Mouse (Mus musculus) liver, adult 2 months (tissue): Measurements from ENCODE around the gene Wasf2. TPM values are rescaled to one million over a fixed set of nuclear protein-coding genes. Genes with fewer than 3 reads are reported as not detected.
A peak's percentile ranks its signal among the peaks of the same experiment; 100 is the strongest.

Experiments
- DNase-seq: peaks from one replicate; pipeline ENCODE4 v3.0.0-alpha.2; 2011; ENCODE audit warnings: low read depth, low spot score; ENCODE audit errors: extremely low read depth
- H3K27ac ChIP-seq: fragments of 200-500 bp; replicated peaks from 2 replicates; pipeline ENCODE4 v1.5.1; 2012; ENCODE audit warnings: low read depth, mild to moderate bottlenecking, control low read depth, inconsistent platforms, low read length; ENCODE audit not compliant: insufficient read depth
- H3K27me3 ChIP-seq: fragments of 200-500 bp; 2 replicates; pipeline ENCODE4 v1.6.1; 2012; ENCODE audit warnings: mild to moderate bottlenecking, moderate library complexity, low read length, inconsistent platforms; ENCODE audit not compliant: control insufficient read depth, insufficient read depth
- H3K36me3 ChIP-seq: fragments of 200-500 bp; 2 replicates; pipeline ENCODE4 v1.6.1; 2012; ENCODE audit warnings: low read length, inconsistent platforms; ENCODE audit not compliant: control insufficient read depth, insufficient read depth
- H3K4me1 ChIP-seq: fragments of 200-500 bp; 2 replicates; pipeline ENCODE4 v1.6.1; 2011; ENCODE audit warnings: low read length; ENCODE audit not compliant: control insufficient read depth, insufficient read depth
- H3K4me3 ChIP-seq: fragments of 200-500 bp; 2 replicates; pipeline ENCODE4 v1.5.1; 2011; ENCODE audit warnings: low read depth, mild to moderate bottlenecking, control low read depth, low read length, moderate library complexity; ENCODE audit not compliant: insufficient read depth
- H3K79me2 ChIP-seq: fragments of 200-500 bp; 2 replicates; pipeline ENCODE4 v1.6.1; 2012; ENCODE audit warnings: inconsistent platforms, mild to moderate bottlenecking, low read length, moderate library complexity; ENCODE audit not compliant: control insufficient read depth, insufficient read depth
- H3K9ac ChIP-seq: fragments of 200-500 bp; 2 replicates; pipeline ENCODE4 v1.6.1; 2012; ENCODE audit warnings: low read depth, mild to moderate bottlenecking, control low read depth, inconsistent platforms, low read length
- CTCF ChIP-seq: fragments of 200-500 bp; IDR thresholded peaks from 2 replicates; pipeline ENCODE4 v1.5.1; 2011; ENCODE audit warnings: low read depth, low read length, control low read depth
- POLR2A ChIP-seq: fragments of 200-500 bp; IDR thresholded peaks from 2 replicates; pipeline ENCODE4 v1.6.1; 2011; ENCODE audit warnings: low read length, control low read depth; ENCODE audit not compliant: insufficient read depth; ENCODE audit errors: extremely low read depth
- WGBS: fragments of 180-500 bp; shearing (Covaris S2); methylation state at CpG from one replicate; pipeline ENCODE4 v1.1.7; 2018; 5-methylcytosine and 5-hydroxymethylcytosine counted together
- polyA plus RNA-seq: library from polyadenylated mRNA; depleted of rRNA; stranded (reverse); fragments of >200 nt; gene quantifications from 2 replicates; pipeline ENCODE4 v1.2.3, GENCODE M21; 2012
- total RNA-seq: library from RNA; depleted of rRNA; stranded (reverse); fragments of >200 nt; gene quantifications from 2 replicates; pipeline ENCODE4 v1.2.3, GENCODE M21; 2014

Wasf2 gene
- total and polyA plus RNA-seq, 2 experiments = 6.0 to 17.0 TPM

DNA sequence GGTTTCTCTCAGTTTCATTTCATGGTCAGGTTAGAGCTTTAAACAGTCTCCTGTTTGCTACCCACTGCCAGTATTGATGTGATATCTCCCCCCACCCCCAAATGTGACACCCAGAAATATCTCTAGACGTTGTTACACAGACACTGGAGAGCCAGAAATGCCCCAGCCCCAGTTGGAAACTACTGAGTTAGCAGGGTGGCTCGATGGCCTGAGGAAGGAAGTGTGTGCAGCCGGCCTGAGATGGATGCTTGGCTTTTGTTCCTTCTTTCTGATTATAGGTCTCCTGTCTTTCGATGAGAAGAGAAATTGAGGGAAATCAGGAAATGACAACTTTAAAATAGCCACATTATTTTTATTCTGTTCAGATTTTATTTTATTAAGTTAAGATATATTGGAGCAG is 8.7 kb downstream of the Wasf2 start:
- 79% methylated on average over 4 of the region's 4 CpGs for WGBS
- no peak overlapping the region for H3K4me3 ChIP-seq
- no peaks in the 10 kb centered on the region for H3K27me3 ChIP-seq
- H3K36me3 ChIP-seq = peaks cover 5% of the 10 kb centered on the region
- H3K9ac ChIP-seq = no peak overlapping the region
- TF ChIP-seq POLR2A = no peak
- TF ChIP-seq CTCF = no peak
- H3K79me2 ChIP-seq = peaks cover 52% of the 10 kb centered on the region
- peak overlapping the region; percentile 23 for H3K27ac ChIP-seq
- no peak for DNase-seq
- H3K4me1 ChIP-seq = peaks cover 7% of the 10 kb centered on the region

DNA sequence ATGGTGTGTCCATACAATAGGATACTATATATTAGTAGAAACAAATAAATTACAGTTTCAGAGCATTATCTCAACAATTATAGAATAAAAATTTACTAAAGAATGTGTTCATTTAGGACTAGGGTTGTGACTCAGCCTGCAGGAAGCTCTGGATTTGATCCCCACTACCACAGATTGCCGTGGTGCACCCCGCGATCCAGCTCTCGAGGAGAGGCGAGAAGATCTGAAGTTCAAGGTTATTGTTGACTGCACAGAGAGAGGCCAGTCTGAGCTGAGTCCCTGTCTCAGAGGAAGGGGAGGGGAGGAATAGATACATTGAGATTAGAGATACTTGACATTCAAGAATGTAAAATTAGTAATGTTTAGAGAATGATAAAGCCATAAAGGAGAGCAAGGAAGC is 24.7 kb downstream of the Wasf2 start:
- H3K27me3 ChIP-seq = no peaks in the 10 kb centered on the region
- H3K4me1 ChIP-seq = peaks cover 9% of the 10 kb centered on the region
- peaks cover 2% of the 10 kb centered on the region; the same call in 1 of the 2 replicates for H3K36me3 ChIP-seq
- 48% methylated on average over 5 of the region's 5 CpGs for WGBS
- H3K27ac ChIP-seq = no peak overlapping the region
- TF ChIP-seq CTCF (no peak), POLR2A (no peak)
- H3K9ac ChIP-seq = no peak overlapping the region
- peaks cover 33% of the 10 kb centered on the region for H3K79me2 ChIP-seq
- H3K4me3 ChIP-seq = no peak overlapping the region
- no peak for DNase-seq

DNA sequence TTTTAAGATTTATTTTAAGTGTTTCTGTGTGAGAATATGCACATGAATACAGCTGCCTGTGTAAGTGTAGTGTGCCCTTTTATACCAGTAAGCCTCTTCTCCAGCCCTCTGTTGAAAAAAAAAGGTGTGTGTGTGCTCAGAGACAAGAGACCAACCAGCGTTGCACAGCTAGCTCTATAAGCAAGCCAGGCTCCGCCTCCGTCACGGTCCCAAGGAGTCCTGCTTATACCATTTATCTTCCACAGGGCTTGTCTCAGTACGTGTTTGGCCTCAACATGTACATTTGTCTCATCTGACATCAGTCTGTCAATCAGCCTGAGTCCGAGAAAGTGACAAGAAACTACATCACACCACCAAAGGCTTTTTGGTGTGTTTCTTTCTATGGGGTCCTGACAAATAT is 25.4 kb downstream of the Wasf2 start:
- no peak overlapping the region for H3K9ac ChIP-seq
- H3K27ac ChIP-seq = no peak overlapping the region
- 87% methylated on average over 6 of the region's 6 CpGs for WGBS
- peaks cover 2% of the 10 kb centered on the region; the same call in 1 of the 2 replicates for H3K36me3 ChIP-seq
- H3K27me3 ChIP-seq = no peaks in the 10 kb centered on the region
- H3K4me1 ChIP-seq = peaks cover 7% of the 10 kb centered on the region
- TF ChIP-seq CTCF = no peak
- no peak for TF ChIP-seq POLR2A
- no peak overlapping the region for H3K4me3 ChIP-seq
- DNase-seq = no peak
- H3K79me2 ChIP-seq = peaks cover 33% of the 10 kb centered on the region

DNA sequence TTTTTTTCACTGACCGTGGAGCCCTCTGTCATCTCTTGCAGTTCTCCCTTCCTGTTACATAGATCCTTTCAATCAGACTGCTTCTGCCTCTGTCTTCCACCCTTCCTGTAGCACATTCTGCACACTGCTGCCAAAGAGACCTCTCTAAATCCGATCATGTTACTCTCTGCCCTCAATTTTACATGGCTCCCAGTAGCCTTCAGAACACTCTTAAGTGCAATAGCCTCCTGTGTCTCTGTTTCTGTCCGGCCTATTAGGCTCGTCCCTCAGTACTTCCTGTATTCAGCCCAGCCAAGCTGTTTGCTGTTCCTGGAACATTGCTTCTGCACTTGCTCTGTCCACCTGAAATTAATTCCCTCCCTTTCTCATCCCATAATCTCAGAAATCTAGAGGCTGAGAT is 26.1 kb downstream of the Wasf2 start:
- Histone ChIP-seq H3K4me1 (peaks cover 7% of the 10 kb centered on the region), H3K27ac (0 out of 2 replicates have a peak overlapping the region, but pooled peaks have one; percentile 23)

DNA sequence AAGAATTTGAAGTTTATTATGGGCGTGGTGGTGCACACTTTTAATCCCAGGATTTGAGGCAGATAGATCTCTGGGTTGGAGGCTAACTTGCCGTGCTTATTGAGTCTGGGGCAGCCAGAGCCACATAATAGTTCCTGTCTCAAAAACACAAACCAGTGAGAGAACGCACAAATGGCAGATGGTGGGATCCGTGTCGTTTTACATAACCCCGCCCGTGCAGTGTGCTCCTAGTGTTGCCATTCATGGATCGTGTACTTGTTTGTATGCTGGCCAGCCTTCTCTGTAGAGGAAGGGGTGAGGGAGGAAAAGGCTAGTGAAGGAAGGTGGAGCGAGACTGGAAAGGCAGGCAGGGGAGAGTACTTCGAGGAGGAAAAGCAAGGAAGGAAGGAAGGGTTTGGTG is 26.5 kb downstream of the Wasf2 start:
- no peak for TF ChIP-seq CTCF
- no peak for TF ChIP-seq POLR2A
- DNase-seq = no peak
- Histone ChIP-seq H3K79me2 (peaks cover 33% of the 10 kb centered on the region), H3K36me3 (peaks cover 2% of the 10 kb centered on the region; the same call in 1 of the 2 replicates), H3K9ac (no peak overlapping the region), H3K4me1 (peaks cover 7% of the 10 kb centered on the region), H3K27ac (0 out of 2 replicates have a peak overlapping the region, but pooled peaks have one; percentile 1), H3K27me3 (no peaks in the 10 kb centered on the region), H3K4me3 (no peak overlapping the region)
- WGBS = 77% methylated on average over 10 of the region's 10 CpGs

More for the DNA sequence above, 26.1 kb downstream of the Wasf2 start:
- TF ChIP-seq POLR2A (no peak), CTCF (no peak)
- Histone ChIP-seq H3K79me2 (peaks cover 33% of the 10 kb centered on the region), H3K27me3 (no peaks in the 10 kb centered on the region), H3K36me3 (peaks cover 2% of the 10 kb centered on the region; the same call in 1 of the 2 replicates), H3K4me3 (no peak overlapping the region), H3K9ac (no peak overlapping the region)
- no peak for DNase-seq
- WGBS = 67% methylated on average over 4 of the region's 4 CpGs

DNA sequence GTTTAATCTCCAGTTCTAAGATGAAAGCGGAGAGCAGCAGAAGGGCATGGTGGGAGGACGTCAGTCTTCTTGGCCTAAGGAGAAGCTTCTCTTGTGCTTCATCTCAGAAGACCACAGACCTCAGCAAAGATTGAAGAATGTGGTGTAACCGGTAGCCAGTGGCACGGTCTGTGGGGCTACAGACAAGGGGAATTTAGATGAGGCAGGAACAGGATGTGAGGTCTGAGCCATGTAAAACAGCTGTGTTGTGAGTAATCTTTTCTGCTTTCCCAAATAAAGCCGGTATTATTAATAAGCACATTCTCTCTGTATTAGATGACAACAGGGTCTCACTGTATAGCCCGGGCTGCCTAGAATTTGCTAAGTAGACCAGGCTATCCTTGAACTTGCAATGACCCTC is 28.8 kb downstream of the Wasf2 start:
- Histone ChIP-seq H3K27ac (peak overlapping the region; percentile 51), H3K4me3 (no peak overlapping the region), H3K36me3 (peaks cover 2% of the 10 kb centered on the region; the same call in 1 of the 2 replicates), H3K9ac (no peak overlapping the region), H3K79me2 (peaks cover 32% of the 10 kb centered on the region), H3K27me3 (no peaks in the 10 kb centered on the region), H3K4me1 (peaks cover 14% of the 10 kb centered on the region)
- TF ChIP-seq POLR2A (no peak), CTCF (no peak)
- DNase-seq = no peak
- WGBS = 71% methylated on average over 6 of the region's 6 CpGs
